Mouse (Mus musculus) inflammation-experienced regulatory T-cells, adult 6 months (primary cell): Measurements from ENCODE around the gene Pglyrp1. TPM values are rescaled to one million over a fixed set of nuclear protein-coding genes. Genes with fewer than 3 reads are reported as not detected.

ENCODE experiments used
- ATAC-seq: one replicate; pipeline ENCODE4 v1.8.0; 2017
- polyA plus RNA-seq, 3 experiments: library from polyadenylated mRNA; unstranded; fragments of 100-300 nt; shearing (Covaris generic); gene quantifications; one replicate each; pipeline ENCODE4 v1.2.1; 2017

Gene Pglyrp1
- polyA plus RNA-seq, 3 experiments from 2014 or later, result 200 to 462 (median 264) TPM

DNA sequence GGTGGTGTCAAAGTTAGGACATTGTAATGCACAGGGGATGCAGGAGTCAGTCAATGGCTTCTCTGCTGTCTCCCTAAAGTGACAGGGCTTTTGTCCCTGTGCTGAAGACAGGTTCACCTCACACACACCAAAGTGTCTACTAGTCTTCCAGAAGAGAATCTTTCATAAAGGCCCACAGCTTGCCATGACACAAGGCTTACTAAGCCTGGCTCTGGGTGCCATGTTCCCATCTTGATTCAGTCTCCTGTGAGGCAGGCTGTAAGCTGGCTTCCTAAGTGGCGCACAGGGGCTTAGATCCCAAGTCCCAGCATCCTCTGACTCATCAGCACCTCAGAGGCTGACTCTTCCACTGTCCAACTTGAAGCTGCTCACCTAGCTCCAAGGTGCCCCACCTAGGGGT, 15.8 kb downstream of the Pglyrp1 start:
- no peak for ATAC-seq

- no peak for ATAC-seq
Observed at GRCm38 (mm10) chr7:18890848-18891247, 19.7 kb downstream of the Pglyrp1 start.

GRCm38 (mm10) chr7:18891872-18892599, 20.9 kb downstream of the Pglyrp1 start:
- peak; percentile 96 for ATAC-seq

- ATAC-seq, result no peak
Observed at GRCm38 (mm10) chr7:18893009-18893408, 21.9 kb downstream of the Pglyrp1 start.

- no peak for ATAC-seq
Observed at GRCm38 (mm10) chr7:18893651-18894430, 22.7 kb downstream of the Pglyrp1 start.

GRCm38 (mm10) chr7:18896536-18896935, 25.4 kb downstream of the Pglyrp1 start:
- no peak for ATAC-seq

GRCm38 (mm10) chr7:18900513-18900912, 29.4 kb downstream of the Pglyrp1 start:
- ATAC-seq, result no peak

- no peak for ATAC-seq
Observed at GRCm38 (mm10) chr7:18902486-18902885, 31.4 kb downstream of the Pglyrp1 start.

DNA sequence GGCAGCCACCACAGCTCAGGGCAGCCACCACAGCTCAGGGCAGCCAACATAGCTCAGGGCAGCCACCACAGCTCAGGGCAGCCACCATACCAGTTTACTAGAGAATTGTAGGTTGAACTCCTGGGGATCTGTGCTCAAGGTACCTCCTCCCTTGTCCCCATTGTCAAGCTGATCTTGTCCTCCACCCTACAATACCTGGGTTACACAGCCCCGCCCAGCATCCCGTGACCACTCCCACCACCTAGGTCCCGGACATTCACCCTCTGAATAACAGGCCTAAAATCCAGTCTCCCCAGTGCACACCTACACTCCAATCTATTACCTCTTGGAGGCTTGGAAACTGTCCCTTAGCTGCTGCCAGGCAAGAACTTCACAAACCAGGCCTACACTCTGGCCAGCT, 33.8 kb downstream of the Pglyrp1 start:
- ATAC-seq, result no peak

DNA sequence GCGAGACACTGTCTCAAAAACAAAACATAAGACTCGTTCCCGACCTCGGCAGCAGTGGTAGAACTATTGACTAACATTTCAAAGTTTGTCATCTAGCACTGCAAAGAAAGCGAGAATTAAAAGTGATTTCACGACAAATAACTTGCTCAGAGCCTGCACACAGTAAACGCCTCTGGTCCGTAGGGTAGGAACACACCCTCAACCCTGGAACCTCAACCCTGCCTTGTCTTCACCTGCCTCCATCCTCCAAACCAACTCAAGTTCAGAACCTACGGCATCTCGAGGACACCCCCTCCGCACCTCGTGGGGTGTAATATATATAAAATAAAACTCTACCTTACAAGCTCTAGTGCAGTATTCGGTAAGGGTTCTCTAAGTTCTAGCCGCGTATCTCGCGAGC, 38.7 kb downstream of the Pglyrp1 start:
- no peak for ATAC-seq

GRCm38 (mm10) chr7:18910241-18910831, 39.2 kb downstream of the Pglyrp1 start, which contains the start of gene Ccdc61:
Gene Ccdc61 (minus strand): TSS chr7:18910415.
- ATAC-seq, result peak; percentile 98

GRCm38 (mm10) chr7:18916254-18916653, 45.1 kb downstream of the Pglyrp1 start:
- ATAC-seq, result no peak

DNA sequence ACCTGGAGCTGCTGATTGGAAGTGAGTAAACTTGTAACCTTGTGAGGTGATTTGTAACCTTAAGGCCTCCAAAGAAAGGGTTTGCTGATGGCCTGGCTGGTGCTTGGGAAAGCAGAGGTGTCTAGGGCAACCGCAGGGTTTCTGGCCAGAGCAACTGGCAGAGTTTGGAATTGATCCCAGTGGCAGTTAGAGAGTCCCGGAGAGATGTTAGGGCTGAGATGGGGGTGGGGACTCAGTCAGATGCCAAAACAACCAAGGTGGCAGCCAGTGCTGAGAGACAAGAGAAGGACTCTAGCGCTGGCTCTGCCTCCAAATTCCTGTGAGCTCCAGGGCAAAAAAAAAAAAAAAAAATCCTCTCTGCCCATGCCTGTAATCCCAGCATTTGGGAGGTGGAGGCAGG, 46.8 kb downstream of the Pglyrp1 start:
- ATAC-seq, result no peak

GRCm38 (mm10) chr7:18921069-18921468, 49.9 kb downstream of the Pglyrp1 start:
- ATAC-seq, result peak; percentile 54

GRCm38 (mm10) chr7:18922807-18923206, 51.7 kb downstream of the Pglyrp1 start:
- no peak for ATAC-seq

DNA sequence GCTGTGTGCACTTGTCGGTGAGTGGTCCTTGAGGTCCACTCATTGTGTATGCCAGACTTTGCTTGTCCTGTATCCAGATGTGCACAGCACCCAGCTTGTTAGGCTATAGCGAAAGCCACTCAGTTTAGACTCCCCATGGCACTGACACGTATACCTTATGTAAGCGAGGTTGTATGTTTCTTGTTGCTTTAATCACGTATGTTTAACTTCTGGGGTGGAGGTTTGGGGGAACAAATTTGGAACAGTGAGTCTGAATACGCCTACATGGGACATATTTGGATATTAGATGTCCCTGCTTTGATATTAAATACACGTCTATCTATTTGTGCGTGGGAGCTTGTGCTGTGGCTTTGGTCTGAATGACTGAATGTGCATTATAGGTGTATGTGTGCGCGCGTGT, 52.1 kb downstream of the Pglyrp1 start:
- no peak for ATAC-seq

GRCm38 (mm10) chr7:18923711-18924191, 52.6 kb downstream of the Pglyrp1 start:
- no peak for ATAC-seq

- ATAC-seq, result no peak
Observed at GRCm38 (mm10) chr7:18924321-18924720, 53.2 kb downstream of the Pglyrp1 start.

DNA sequence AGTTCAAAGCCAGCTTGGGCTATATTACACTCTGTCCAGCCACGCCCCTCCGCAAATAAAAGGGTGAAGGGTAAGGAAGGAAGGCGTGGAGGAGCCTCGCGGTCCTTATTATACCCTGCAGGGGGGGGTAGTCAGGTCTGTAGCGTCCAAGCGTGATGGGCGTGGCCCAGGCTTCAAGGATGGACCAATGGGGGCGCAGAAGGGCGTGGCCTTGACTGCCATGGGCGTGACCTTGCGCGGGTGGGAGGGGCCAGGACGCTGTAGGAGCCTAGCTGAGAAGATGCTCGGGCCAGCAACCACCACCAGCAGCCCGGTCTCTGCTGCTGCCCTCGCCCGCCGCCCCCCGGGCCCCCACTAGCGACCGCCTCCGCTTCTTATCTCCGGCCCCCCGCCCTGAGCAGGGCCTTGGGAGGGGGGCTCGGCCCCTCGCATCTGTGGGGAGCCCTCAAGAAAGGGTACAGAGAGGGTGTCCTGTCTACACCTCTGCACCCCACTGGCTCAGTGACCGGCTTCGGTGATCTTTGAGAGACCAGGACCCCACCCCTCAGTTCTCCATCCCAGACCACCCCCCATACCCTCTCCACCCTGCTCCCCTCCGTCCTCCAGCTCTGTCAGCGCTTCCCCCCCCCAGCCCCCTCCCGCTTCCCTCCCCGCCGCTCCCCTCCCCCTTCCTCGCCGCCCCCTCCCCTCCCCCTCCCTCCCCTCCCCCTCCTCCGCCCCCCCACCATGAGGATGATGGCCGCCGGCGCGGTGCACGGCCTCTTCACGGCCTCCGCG, 54.2 kb downstream of the Pglyrp1 start, which contains the start of gene Nova2:
Nova2 (plus strand) TSS at position 727 of the 777 bp plus-strand sequence.
- ATAC-seq, result peak; percentile 26

DNA sequence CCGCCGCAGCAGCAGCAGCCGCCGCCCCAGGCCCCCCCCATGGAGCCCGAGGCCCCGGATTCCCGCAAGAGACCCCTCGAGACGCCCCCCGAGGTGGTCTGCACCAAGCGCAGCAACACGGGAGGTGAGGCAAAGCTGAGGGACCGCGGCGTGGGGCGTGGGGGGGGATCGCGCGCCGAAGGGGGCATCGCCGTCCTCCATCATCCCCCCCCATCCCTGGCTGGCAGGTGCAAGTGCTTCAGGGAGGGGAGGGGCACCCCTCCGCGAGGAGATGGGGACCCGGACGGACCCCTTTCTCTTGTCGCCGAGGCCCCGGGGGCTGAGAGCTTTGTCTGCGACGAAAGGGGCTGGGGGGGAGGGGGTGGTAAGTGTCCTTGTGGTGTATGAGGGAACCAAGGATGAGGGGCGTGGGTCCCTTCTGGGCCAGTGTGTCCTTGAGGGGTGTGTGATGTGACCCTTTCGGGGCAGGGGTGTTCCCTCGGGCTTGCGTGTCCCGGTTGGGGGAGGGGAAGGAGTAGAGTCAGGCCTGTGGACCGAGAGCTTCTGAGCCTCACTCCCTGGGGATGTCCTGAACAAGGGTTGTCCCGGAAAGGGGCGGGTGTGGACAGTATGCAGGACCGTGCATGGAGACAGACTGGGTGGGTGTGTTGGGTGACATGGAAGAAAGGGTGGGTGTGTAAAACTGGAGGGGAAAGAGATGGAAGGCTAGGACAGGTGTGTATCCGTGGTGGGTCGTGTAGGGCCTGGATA, 55.1 kb downstream of the Pglyrp1 start:
- ATAC-seq, result no peak

DNA sequence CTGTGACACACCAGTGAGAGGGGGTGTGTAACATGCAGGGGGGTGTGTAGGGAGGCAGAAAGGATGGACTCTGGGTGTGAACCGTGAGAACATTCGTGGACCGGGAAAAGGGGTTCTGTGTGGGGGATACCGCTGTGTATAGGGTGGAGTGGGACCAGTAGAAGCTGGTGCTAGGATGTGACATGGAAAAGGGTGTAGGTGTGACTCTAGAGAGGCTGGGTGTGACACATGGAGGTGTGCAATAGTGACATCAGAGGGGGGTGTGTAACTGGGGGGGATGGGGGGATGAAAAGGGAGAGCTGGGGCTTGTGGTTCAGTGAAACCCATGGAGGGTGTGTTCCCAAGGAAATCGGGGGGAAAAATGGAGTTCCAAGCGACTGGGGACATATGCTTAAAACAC, 55.8 kb downstream of the Pglyrp1 start:
- ATAC-seq, result no peak

DNA sequence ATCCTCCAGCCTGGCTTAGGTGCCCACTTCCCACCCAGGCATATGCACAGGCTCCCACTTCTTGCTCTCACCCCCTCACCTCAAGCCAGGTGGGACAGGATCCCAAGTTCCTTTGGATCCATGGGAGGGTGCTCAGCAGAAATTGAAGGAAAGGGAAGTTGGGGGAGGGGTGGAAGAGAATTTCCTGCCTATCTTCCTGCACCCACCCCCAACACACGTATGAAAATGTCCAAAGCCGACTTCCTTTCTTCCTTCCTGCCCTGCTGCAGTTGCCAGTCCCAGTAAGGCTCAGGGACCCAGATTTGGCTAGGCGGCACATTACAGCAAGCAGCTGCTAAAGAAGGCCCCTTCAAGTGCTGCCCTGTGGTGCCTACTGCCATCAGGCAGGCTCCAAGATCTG, 56.6 kb downstream of the Pglyrp1 start:
- no peak for ATAC-seq
